Mouse (Mus musculus): ENCODE measurements at regions not wholly inside any gene's neighbourhood (a gene's known extent, or its start where the extent isn't known, plus 50 kb on each side); places are given as distances from the start of the nearest gene placed in this dataset.

DNA sequence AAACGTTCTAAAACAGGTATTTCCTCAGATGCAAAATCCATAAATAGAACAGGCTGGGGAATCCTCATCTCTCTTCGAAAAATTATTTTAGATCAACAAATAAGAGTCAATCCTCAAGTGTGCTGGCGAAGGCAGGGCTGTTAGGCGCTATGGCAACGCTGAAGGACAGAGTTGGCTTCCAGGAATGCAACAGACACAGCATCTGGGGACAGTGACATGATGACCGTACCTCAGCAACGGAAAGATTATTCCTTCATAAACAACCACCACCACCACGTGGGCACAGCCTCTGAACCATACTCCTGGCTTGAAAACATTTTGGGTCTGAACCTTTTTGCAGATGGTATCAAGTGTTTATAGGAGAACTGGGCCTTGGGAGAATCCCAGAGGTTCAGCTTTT lies 161.7 kb downstream of the Ly86 start:
- no peak for DNase-seq (ENCODE audit: low spot score)
- H3K27ac ChIP-seq = peak overlapping the region; percentile 84; the same call in 1 of the 2 replicates
- H3K36me3 ChIP-seq = no peaks in the 10 kb centered on the region
- H3K27me3 ChIP-seq (ENCODE audit: insufficient read depth, poor library complexity, severe bottlenecking) = no peaks in the 10 kb centered on the region
- peaks cover 56% of the 10 kb centered on the region for H3K4me1 ChIP-seq
- H3K9me3 ChIP-seq = no peaks in the 10 kb centered on the region
- H3K4me3 ChIP-seq = no peak overlapping the region
- WGBS = 77% methylated on average over 8 of the region's 8 CpGs

DNA sequence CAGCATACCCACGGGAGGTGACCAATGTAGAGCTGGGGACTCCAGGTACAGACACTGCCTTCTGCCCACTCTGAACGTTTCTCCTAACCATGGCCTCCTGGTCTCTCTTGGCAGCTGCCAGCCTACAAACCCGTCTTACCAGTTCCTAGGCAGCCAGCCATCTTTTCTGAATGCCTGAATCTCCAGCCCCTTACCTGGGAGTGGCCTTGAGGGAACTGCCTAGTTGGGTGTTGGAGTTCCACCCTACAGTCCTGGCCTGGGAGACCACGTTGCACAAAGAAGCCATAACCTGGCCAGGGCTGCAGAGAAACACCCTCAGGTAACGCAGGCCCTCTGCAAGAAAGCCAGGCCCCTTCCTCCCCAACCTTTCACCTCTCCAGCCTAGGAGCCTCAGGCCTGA lies 162.1 kb downstream of the Ly86 start:
- DNase-seq (ENCODE audit: low spot score) = no peak
- 72% methylated on average over 5 of the region's 5 CpGs for WGBS

DNA sequence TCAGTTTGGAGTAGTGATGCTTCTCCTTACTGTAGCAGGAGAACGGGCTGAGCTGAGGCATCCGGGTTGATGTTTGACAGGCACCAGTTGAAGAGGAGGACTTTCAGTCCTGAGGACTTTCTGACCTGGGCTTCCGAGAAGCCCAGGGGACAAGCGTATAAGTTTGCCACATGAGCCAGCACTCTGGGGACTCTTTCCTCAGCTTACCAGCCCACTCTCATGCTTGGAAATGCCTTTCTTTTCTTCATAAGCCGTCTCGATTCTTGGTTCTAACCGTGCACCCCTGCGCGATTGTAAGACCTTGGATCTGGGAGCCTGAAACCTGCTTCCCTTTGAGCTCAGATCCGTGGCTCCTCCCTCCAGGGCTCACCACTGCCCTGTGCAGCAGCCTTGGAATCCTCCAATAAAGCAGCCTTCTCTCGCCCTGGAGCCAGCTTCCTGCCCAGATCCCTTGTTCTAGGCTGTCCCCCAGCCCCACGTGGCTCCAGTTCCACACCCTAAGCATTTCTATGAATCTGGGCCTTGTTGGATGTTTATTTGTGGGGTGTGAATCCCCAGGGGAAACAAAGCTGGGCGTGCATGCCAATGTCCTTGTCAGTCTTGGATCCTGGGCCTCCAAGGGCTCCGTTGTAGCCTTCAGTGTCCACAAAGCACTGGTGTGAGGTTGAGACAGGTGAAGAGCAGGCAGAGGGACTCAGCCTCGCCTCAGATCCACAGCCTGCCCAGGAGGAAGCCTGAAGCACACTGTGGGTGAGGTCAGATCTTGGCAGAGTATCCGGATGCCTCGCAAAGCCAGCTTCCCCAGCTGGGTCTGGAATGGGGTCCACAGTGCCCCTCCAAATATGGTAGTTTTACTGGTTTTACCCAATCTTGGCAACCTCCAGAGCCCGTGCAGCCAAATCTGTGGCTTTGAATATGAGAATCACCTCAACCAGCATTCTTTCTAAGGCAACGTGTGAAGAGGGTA lies 163.7 kb downstream of the Ly86 start:
- WGBS = 25% methylated on average over 19 of the region's 19 CpGs
- DNase-seq (ENCODE audit: low spot score) = no peak
- H3K4me1 ChIP-seq = peaks cover 57% of the 10 kb centered on the region
- peak overlapping the region; percentile 86 for H3K27ac ChIP-seq
- H3K9me3 ChIP-seq = no peaks in the 10 kb centered on the region
- H3K27me3 ChIP-seq (ENCODE audit: insufficient read depth, poor library complexity, severe bottlenecking) = no peaks in the 10 kb centered on the region
- no peaks in the 10 kb centered on the region for H3K36me3 ChIP-seq
- peak overlapping the region; percentile 39 for H3K4me3 ChIP-seq

More for the DNA sequence above, 162.1 kb downstream of the Ly86 start:
- H3K4me3 ChIP-seq = no peak overlapping the region
- peak overlapping the region; percentile 84; the same call in 1 of the 2 replicates for H3K27ac ChIP-seq
- peaks cover 56% of the 10 kb centered on the region for H3K4me1 ChIP-seq
- no peaks in the 10 kb centered on the region for H3K36me3 ChIP-seq
- H3K9me3 ChIP-seq = no peaks in the 10 kb centered on the region
- no peaks in the 10 kb centered on the region for H3K27me3 ChIP-seq (ENCODE audit: insufficient read depth, poor library complexity, severe bottlenecking)

DNA sequence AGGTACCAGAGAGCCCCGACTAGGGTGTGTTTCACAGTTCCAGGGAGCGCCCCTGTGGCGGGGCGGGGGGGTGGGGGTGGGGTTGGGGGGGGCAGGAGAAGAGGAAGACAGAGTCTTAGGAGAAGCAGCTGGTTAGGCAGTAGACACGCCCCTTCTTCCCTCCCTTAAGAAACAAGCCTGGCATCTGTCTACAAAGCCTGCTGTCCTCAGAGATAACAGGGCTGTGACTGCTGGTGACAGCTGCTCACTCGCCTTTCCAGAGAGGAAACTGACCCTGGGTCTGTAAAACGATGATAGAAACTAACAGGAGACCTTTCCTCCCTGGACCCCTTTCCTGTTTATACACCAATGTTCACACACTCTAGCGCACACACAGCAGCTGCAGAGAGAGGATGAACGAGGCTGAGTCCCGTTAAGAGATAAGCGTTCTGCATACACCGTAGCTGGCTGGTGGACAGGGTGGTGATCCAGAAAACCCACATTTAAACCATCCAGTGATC lies 164.4 kb downstream of the Ly86 start:
- Histone ChIP-seq H3K36me3 (no peaks in the 10 kb centered on the region), H3K4me1 (peaks cover 60% of the 10 kb centered on the region), H3K27me3 (ENCODE audit: insufficient read depth, poor library complexity, severe bottlenecking) (no peaks in the 10 kb centered on the region), H3K27ac (peak overlapping the region; percentile 86), H3K9me3 (no peaks in the 10 kb centered on the region), H3K4me3 (peak overlapping the region; percentile 39)
- peak; percentile 91 for DNase-seq (ENCODE audit: low spot score)
- WGBS = 8% methylated on average over 12 of the region's 12 CpGs

DNA sequence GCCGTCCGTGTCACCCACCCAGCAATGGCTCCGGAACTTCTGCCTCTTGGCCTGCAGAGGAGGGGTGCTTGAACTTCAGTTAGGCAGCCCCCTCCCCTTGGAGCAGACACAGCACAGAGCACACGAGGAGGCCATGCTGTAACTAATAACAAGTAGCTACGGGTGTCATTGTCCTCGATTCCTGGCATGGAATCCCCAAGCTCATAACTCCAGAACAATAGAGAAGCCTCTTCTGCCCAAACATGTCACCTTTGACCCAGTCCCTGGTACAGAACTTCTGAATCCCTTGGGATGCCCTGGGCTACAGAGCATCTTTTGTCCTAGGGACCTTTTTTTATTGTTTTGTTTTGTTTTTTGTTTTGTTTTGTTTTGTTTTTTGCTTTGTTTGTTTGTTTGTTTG lies 165.5 kb downstream of the Ly86 start:
- H3K27me3 ChIP-seq (ENCODE audit: insufficient read depth, poor library complexity, severe bottlenecking) = no peaks in the 10 kb centered on the region
- H3K9me3 ChIP-seq = no peaks in the 10 kb centered on the region
- no peak overlapping the region for H3K4me3 ChIP-seq
- DNase-seq (ENCODE audit: low spot score) = no peak
- peaks cover 60% of the 10 kb centered on the region for H3K4me1 ChIP-seq
- H3K27ac ChIP-seq = peak overlapping the region; percentile 86
- H3K36me3 ChIP-seq = no peaks in the 10 kb centered on the region
- WGBS = 77% methylated on average over 6 of the region's 6 CpGs

DNA sequence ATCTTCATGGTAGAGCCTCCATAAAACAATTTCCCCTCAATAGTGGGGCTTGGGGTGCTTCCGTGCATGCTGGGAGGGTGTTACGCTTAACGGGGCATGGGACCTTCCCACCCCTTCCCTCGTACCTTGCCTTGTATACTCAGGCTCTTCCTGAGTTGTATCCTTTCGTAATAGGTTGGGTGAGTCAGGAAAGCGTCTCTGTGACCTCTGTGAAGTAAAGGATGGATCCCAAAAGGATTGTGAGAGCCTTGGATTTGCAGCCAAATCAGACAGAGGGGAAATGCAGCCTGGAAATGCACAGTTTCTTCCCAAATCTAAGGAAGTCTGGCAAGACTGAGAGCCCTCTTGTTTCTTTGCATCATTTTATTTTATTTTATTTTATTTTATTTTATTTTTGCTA lies 166.0 kb downstream of the Ly86 start:
- no peaks in the 10 kb centered on the region for H3K27me3 ChIP-seq (ENCODE audit: insufficient read depth, poor library complexity, severe bottlenecking)
- no peak overlapping the region for H3K27ac ChIP-seq
- no peak overlapping the region for H3K4me3 ChIP-seq
- peaks cover 56% of the 10 kb centered on the region for H3K4me1 ChIP-seq
- H3K9me3 ChIP-seq = no peaks in the 10 kb centered on the region
- DNase-seq (ENCODE audit: low spot score) = no peak
- H3K36me3 ChIP-seq = no peaks in the 10 kb centered on the region
- WGBS = 66% methylated on average over 6 of the region's 6 CpGs

DNA sequence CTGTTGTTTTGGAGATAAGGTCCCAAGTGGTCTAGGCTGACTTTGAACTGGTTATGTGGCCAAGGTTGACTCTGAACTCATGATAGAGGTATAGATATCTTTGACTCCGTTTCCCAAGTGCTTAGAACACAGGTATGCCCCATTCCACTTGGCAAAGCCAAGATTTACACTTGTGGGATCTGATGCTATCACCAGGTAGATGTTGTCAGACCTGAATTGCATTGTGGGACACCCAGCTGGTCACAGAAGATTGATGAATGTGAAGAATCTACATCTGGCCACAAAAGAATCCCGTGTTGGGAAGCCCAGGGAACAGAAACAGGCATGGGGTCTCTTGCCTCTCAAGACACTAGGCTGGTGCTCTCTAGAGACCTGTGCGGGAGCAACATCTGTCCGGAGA lies 166.4 kb downstream of the Ly86 start:
- no peak for DNase-seq (ENCODE audit: low spot score)
- Histone ChIP-seq H3K4me3 (no peak overlapping the region), H3K4me1 (peaks cover 52% of the 10 kb centered on the region), H3K27me3 (ENCODE audit: insufficient read depth, poor library complexity, severe bottlenecking) (no peaks in the 10 kb centered on the region), H3K9me3 (no peaks in the 10 kb centered on the region), H3K27ac (no peak overlapping the region), H3K36me3 (no peaks in the 10 kb centered on the region)
- 74% methylated on average over 4 of the region's 4 CpGs for WGBS

DNA sequence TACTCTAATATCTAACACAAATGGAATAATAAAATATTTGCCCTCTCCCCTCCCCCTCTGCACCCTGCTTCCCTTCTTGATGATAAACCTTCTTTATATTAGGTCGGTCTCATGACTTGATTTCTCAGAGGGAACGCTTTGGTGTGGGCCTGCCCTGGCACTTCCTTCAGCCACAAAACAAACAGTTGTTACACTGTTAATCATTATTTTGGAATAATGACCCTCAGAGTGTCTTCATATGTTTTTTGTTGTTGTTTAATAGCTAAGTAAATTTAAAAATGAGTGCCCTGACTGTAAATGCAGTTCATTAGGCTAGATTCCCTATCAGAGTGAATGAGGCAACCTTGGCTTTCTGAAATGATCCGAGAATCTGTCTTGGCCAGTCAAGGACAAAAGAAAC lies 167.8 kb downstream of the Ly86 start:
- Histone ChIP-seq H3K4me1 (peaks cover 39% of the 10 kb centered on the region), H3K27me3 (ENCODE audit: insufficient read depth, poor library complexity, severe bottlenecking) (no peaks in the 10 kb centered on the region), H3K9me3 (no peaks in the 10 kb centered on the region), H3K4me3 (no peak overlapping the region), H3K27ac (peak overlapping the region; percentile 42; the same call in 1 of the 2 replicates), H3K36me3 (no peaks in the 10 kb centered on the region)
- WGBS = 71% methylated on average over 3 of the region's 3 CpGs
- no peak for DNase-seq (ENCODE audit: low spot score)

DNA sequence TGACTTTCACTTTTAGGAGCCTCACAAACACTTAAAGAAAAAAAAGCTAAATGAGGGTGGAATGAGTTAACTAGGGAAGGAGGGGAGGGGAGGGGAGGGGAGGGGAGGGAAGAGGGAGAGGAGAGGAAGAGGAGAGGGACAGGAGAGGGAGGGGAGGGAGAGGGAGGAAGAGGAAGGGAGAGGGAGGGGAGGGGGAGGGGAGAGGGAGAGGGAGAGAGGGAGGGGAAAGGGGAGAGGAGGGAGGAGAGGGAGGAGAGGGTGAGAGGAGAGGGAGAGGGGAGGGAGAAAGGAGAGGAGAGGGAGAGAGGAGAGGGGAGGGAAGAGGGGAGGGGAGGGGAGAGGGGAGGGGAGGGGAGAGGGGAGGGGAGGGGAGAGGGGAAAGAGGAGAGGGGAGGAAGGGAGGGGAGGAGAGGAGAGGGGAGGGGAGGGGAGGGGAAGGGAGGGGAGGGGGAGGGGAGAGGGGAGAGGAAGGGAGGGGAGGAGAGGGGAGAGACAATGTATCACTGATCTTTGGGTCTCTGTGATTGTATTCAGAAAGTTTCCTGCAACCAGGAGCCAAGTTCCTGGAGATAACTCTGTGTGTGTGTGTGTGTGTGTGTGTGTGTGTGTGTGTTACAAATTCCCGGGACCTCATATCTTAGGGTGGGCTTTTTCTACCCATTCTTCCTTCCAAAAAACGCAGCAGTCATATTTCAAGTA lies 168.3 kb downstream of the Ly86 start:
- H3K27me3 ChIP-seq (ENCODE audit: insufficient read depth, poor library complexity, severe bottlenecking) = no peaks in the 10 kb centered on the region
- no peak for DNase-seq (ENCODE audit: low spot score)
- H3K36me3 ChIP-seq = no peaks in the 10 kb centered on the region
- 21% methylated on average over 2 of the region's 2 CpGs for WGBS
- H3K9me3 ChIP-seq = no peaks in the 10 kb centered on the region
- peak overlapping the region; percentile 82 for H3K27ac ChIP-seq
- H3K4me1 ChIP-seq = peaks cover 36% of the 10 kb centered on the region
- H3K4me3 ChIP-seq = no peak overlapping the region

DNA sequence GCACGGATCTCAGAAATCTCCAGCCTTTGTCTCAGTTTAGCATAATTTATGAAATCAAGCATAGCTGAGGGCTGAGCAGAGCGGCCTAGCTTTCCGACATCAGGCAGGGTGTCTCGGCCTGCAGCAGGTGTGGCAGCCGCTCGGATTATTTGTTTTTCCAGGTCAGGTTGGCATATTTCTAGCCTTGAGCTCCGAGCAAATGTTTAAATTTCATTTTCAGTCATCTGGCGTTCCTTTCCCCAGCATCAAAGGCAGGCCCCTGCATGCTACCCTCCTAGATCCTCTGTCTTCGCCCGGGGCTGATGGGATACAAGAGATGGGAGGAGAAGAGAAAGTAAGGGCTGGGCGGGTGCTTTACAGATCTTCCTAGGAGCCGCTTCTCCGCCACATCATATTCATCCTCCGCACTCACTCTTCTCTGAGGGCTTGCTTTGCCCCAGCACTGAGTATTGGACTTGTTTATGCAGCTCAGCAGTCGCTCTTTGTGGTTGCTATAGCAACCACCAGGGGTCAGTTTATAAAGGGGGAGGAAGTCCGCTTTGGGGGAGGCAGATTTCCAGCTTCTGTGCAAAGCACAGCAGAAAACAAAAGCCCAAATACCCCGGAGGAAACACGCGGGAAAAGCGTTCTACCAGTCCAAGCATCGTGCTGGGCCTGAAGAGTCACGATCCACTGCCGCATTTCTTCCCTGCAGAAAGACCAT lies 169.0 kb downstream of the Ly86 start:
- no peak for DNase-seq (ENCODE audit: low spot score)
- Histone ChIP-seq H3K27me3 (ENCODE audit: insufficient read depth, poor library complexity, severe bottlenecking) (no peaks in the 10 kb centered on the region), H3K9me3 (no peaks in the 10 kb centered on the region), H3K4me1 (peaks cover 29% of the 10 kb centered on the region), H3K27ac (peak overlapping the region; percentile 82), H3K36me3 (no peaks in the 10 kb centered on the region), H3K4me3 (peak overlapping the region; percentile 38)
- WGBS = 17% methylated on average over 23 of the region's 23 CpGs

DNA sequence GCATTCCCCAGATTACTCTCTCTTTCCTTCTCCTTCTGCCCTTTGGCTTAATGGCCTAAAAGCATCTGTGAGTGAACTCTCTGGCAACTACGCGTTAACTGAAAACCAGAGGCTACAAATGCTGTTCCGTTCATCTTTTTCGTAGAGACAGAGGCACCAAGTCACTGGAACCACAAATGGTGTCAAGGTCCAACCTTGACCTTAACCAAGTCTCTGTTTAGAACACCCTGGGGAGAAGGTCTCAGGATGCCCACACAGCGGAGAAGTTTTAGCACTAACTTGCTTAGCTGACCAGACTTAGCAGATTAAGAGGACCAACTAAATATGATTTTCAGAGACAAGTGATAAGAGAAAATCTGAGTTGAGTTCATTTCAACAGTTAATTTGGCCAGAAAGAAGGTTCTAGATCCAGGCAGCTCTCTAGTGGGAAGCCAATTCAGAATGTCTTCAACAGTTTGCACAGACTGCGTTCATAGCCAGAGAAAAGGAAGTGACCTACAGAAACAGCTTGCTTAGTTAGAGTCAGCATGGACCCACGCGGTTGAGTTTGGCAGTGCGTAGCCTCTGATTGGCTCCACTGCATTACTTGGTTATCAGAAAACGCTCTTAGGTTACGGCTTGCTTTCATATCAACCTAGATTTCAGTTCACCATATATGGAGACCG lies 169.8 kb downstream of the Ly86 start:
- H3K36me3 ChIP-seq = no peaks in the 10 kb centered on the region
- H3K9me3 ChIP-seq = no peaks in the 10 kb centered on the region
- no peaks in the 10 kb centered on the region for H3K27me3 ChIP-seq (ENCODE audit: insufficient read depth, poor library complexity, severe bottlenecking)
- H3K27ac ChIP-seq = peak overlapping the region; percentile 82
- no peak for DNase-seq (ENCODE audit: low spot score)
- H3K4me3 ChIP-seq = no peak overlapping the region
- WGBS = 75% methylated on average over 12 of the region's 12 CpGs
- peaks cover 22% of the 10 kb centered on the region for H3K4me1 ChIP-seq

DNA sequence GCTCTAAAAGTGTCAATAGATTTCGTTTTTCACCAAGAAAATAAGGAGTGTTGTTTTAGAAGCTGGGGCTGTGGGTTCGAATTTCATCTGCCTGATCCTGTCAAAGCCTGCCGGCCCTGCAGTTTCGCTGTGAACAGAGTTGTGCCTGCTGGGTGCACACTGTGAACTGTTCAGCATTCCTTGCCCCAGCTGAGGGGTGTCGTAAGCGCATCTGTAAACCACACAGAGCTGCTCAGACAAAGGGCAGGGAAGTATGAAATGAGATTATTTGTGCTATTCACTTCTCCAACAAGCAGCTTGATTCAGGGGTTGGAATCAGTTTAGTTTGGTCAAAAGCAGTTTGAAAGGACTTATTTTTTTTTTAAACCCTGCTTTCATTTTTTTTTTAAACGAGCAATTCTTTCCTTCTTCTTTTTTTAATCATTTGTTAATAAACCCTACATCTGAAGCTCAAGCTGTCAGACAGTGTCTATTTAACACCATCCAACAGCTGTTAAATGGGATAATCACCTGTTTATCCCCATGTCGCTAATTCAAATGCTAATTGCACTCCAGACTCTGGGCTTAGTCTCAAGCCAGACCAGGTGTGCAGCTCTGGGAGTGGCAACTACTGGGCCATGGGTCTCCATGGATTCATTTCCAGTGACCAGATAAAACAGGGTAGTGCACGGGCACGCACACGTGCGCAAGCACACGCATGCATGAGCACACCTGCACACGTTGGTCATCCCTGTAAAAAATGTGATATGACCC lies 172.2 kb downstream of the Ly86 start:
- Histone ChIP-seq H3K9me3 (no peaks in the 10 kb centered on the region), H3K36me3 (no peaks in the 10 kb centered on the region), H3K27me3 (ENCODE audit: insufficient read depth, poor library complexity, severe bottlenecking) (no peaks in the 10 kb centered on the region), H3K4me3 (no peak overlapping the region), H3K27ac (no peak overlapping the region), H3K4me1 (peaks cover 14% of the 10 kb centered on the region)
- WGBS = 47% methylated on average over 14 of the region's 14 CpGs
- DNase-seq (ENCODE audit: low spot score) = no peak

All from heart, embryonic 10.5 days (tissue).